In the genomic region with DNA sequence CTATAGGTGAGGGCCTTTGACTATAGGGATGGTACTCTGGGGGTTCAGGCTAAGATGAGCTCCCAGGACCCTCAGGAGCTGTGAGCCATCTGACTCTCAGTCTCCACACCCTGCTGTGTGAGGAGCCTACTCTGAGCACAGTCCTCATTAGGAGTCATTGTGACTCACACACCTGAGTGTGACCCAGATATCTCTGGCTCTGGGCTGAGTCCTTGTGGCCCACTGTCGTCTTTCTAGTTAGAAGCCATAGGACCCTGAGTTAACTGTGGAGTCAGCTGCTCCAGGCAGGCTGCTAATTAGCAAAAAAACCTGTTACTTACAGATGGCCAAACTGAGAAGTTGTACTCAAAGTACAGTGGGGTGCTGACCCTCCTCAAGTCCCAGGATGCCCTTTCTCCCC, we compare ENCODE assay signal across 14 mouse cellular contexts.
"Had no signal": no experiment of that assay in that cellular context is flagged by ENCODE, and none has a peak within 500 bp of the region (broad histone marks: within the 10 kb centered on the region; RNA-seq: fewer than 3 reads in every experiment).

No protein-coding gene starts in this region.

- H3K4me2 ChIP-seq: lung, embryonic 14.5 days; midbrain, embryonic 12.5 days; neural tube, embryonic 12.5 days; stomach, embryonic 15.5 days had no signal

- H3K9ac ChIP-seq: lung, embryonic 14.5 days; midbrain, embryonic 12.5 days; neural tube, embryonic 12.5 days; stomach, embryonic 15.5 days had no signal

- ATAC-seq: midbrain, embryonic 16.5 days had no signal

- H3K4me1 ChIP-seq: midbrain, embryonic 10.5 days; midbrain, embryonic 12.5 days; neural tube, embryonic 12.5 days; stomach, embryonic 15.5 days had no signal

- H3K4me3 ChIP-seq: midbrain, embryonic 10.5 days; midbrain, embryonic 12.5 days; neural tube, embryonic 12.5 days; stomach, embryonic 15.5 days had no signal

- DNase-seq: lung, adult 18-20 months; lung, embryonic 14.5 days; lung, postnatal 10 days; lung, postnatal 4 days; midbrain, embryonic 14.5 days; right cerebral cortex, postnatal 14 days; thymus, adult 18-20 months; thymus, postnatal 14 days; thymus, postnatal 36 days had no signal

- H3K27me3 ChIP-seq: midbrain, embryonic 12.5 days; neural tube, embryonic 12.5 days; stomach, embryonic 15.5 days had no signal

- H3K9me3 ChIP-seq: midbrain, embryonic 10.5 days; midbrain, embryonic 12.5 days; neural tube, embryonic 12.5 days; stomach, embryonic 15.5 days had no signal

- H3K27ac ChIP-seq: midbrain, embryonic 10.5 days; midbrain, embryonic 12.5 days; neural tube, embryonic 12.5 days; stomach, embryonic 15.5 days had no signal
